Mouse (Mus musculus) heart, adult 2 months (tissue): ENCODE results near the gene Ip6k3. TPM values are rescaled to one million over a fixed set of nuclear protein-coding genes. Genes with fewer than 3 reads are reported as not detected.

ENCODE experiments used
- DNase-seq, 2 experiments: peaks; one replicate each; pipeline ENCODE4 v3.0.0; 2021
- H3K27ac ChIP-seq: fragments of 200-600 bp; 2 replicates; pipeline ENCODE4 v1.8.1; 2022
- H3K27me3 ChIP-seq: fragments of 200-500 bp; 2 replicates; pipeline ENCODE4 v1.6.1; 2012; ENCODE audit warnings: mild to moderate bottlenecking, low read length, inconsistent platforms, mixed read lengths; ENCODE audit not compliant: control insufficient read depth, insufficient read depth
- H3K36me3 ChIP-seq: fragments of 200-500 bp; 2 replicates; pipeline ENCODE4 v1.6.1; 2012; ENCODE audit warnings: low read length, inconsistent platforms; ENCODE audit not compliant: control insufficient read depth, insufficient read depth
- H3K4me1 ChIP-seq: fragments of 200-500 bp; 2 replicates; pipeline ENCODE4 v1.6.1; 2011; ENCODE audit warnings: low read length; ENCODE audit not compliant: control insufficient read depth, insufficient read depth
- H3K4me3 ChIP-seq: fragments of 200-600 bp; 2 replicates; pipeline ENCODE4 v1.8.1; 2022
- H3K79me2 ChIP-seq: fragments of 200-500 bp; replicated peaks from 2 replicates; pipeline ENCODE4 v1.6.1; 2012; ENCODE audit warnings: mild to moderate bottlenecking, inconsistent platforms, low read length, moderate library complexity, mixed read lengths; ENCODE audit not compliant: control insufficient read depth, insufficient read depth
- H3K9ac ChIP-seq: fragments of 200-500 bp; 2 replicates; pipeline ENCODE4 v1.6.1; 2012; ENCODE audit warnings: low read depth, mild to moderate bottlenecking, control low read depth, inconsistent platforms, low read length, mixed read lengths
- CTCF ChIP-seq: fragments of 200-600 bp; IDR thresholded peaks from 2 replicates; pipeline ENCODE4 v1.8.1; 2022; ENCODE audit warnings: antibody characterized with exemption, mild to moderate bottlenecking, moderate library complexity
- EP300 ChIP-seq: fragments of 200-500 bp; IDR thresholded peaks from 2 replicates; pipeline ENCODE4 v1.6.1; 2011; ENCODE audit warnings: low read depth, low read length, control low read depth; ENCODE audit not compliant: insufficient read depth
- POLR2A ChIP-seq: fragments of 200-500 bp; IDR thresholded peaks from 2 replicates; pipeline ENCODE4 v1.6.1; 2011; ENCODE audit warnings: mild to moderate bottlenecking, low read depth, low read length, control low read depth; ENCODE audit not compliant: insufficient read depth
- WGBS: fragments of 180-500 bp; shearing (Covaris S2); methylation state at CpG from one replicate; pipeline ENCODE4 v1.1.7; 2018; 5-methylcytosine and 5-hydroxymethylcytosine counted together
- intact Hi-C: fragments of 180-260 bp; cut with DNase I; formaldehyde crosslinking; loops from one replicate; pipeline ENCODE4 v1.15.1; 2025
- polyA plus RNA-seq: library from polyadenylated mRNA; depleted of rRNA; stranded (reverse); fragments of >200 nt; gene quantifications from 2 replicates; pipeline ENCODE4 v1.2.3, GENCODE M21; 2012
- total RNA-seq, 2 experiments: library from RNA; stranded (reverse); gene quantifications; 2 replicates each; pipeline ENCODE4 v1.2.3; 2021

Gene Ip6k3
- total and polyA plus RNA-seq, 3 experiments = 4.1 to 10.1 (median 5.6) TPM

DNA sequence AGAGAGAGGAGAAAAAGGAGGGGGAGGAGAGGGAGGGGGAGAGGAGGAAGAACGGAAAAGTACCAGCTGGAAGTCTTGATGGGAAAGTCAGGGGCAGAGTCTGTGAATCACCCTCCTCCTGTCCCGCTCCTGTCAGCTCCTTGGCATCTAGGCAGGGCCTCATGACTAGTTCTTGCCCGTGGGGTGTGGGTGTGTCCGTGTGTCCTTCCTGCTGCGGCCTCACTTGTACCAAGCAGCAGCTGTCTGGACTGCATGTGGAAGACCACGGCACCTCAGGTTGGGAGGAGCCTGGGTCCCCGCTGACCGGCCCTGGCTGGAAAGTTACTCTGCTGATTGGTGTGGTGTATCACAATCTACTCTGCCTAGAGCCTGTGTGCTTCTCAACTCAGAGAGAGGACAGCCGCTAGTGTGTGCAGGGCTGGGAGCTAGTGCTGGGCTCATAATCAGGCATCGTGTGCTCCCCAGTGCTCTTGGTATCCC lies 25.6 kb downstream of the Ip6k3 start:
- H3K27ac ChIP-seq = no peak overlapping the region
- no peaks in the 10 kb centered on the region for H3K36me3 ChIP-seq
- TF ChIP-seq EP300 = 0 out of 2 replicates have a peak, but pooled peaks have one; percentile 33
- TF ChIP-seq POLR2A = no peak
- no peak overlapping the region for H3K4me3 ChIP-seq
- no peak overlapping the region for H3K9ac ChIP-seq
- WGBS = 30% methylated on average over 10 of the region's 10 CpGs
- H3K79me2 ChIP-seq = no peaks in the 10 kb centered on the region
- no peaks in the 10 kb centered on the region for H3K27me3 ChIP-seq
- intact Hi-C loops = no loop called here
- DNase-seq = peak in 1 of 2 experiments; percentile 52
- no peaks in the 10 kb centered on the region; the same call in 1 of the 2 replicates for H3K4me1 ChIP-seq

- Histone ChIP-seq H3K27me3 (no peaks in the 10 kb centered on the region), H3K79me2 (no peaks in the 10 kb centered on the region), H3K9ac (no peak overlapping the region), H3K4me1 (no peaks in the 10 kb centered on the region; the same call in 1 of the 2 replicates), H3K4me3 (no peak overlapping the region), H3K27ac (no peak overlapping the region), H3K36me3 (no peaks in the 10 kb centered on the region)
- intact Hi-C loops = no loop called here
- 49% methylated on average over 9 of the region's 9 CpGs for WGBS
- no peak for DNase-seq
- no peak for TF ChIP-seq POLR2A
- no peak for TF ChIP-seq CTCF
- no peak for TF ChIP-seq EP300
Measured at GRCm38 (mm10) chr17:27140262-27140661, 27.3 kb downstream of the Ip6k3 start.

DNA sequence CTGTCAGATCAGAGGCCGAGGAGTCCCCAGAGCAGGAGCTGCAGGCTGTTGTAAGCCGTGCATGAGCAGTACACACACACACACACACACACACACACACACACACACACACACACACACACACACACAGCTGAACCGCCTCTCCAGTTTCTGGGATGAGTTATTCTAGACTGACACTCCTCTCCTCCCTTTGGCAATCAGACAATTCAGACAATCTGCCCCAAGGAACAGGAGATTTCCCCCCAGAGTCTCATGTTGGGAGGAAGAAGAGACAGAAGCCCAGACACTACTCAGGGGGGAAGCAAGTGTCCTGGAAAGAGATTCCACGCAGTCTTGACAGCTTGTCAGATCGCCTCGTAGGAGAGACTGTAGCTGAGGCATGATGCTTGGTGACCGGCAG lies 28.3 kb downstream of the Ip6k3 start:
- TF ChIP-seq POLR2A (no peak), CTCF (no peak), EP300 (no peak)
- Histone ChIP-seq H3K4me3 (no peak overlapping the region), H3K36me3 (no peaks in the 10 kb centered on the region), H3K27me3 (no peaks in the 10 kb centered on the region), H3K9ac (no peak overlapping the region), H3K79me2 (no peaks in the 10 kb centered on the region), H3K4me1 (no peaks in the 10 kb centered on the region; the same call in 1 of the 2 replicates), H3K27ac (no peak overlapping the region)
- intact Hi-C loops = no loop called here
- no peak for DNase-seq
- 65% methylated on average over 7 of the region's 7 CpGs for WGBS

- Histone ChIP-seq H3K36me3 (no peaks in the 10 kb centered on the region), H3K4me1 (peaks cover under 1% of the 10 kb centered on the region), H3K27ac (no peak overlapping the region), H3K4me3 (no peak overlapping the region), H3K79me2 (no peaks in the 10 kb centered on the region), H3K9ac (no peak overlapping the region), H3K27me3 (no peaks in the 10 kb centered on the region)
- DNase-seq = no peak
- TF ChIP-seq POLR2A = no peak
- no peak for TF ChIP-seq EP300
- no peak for TF ChIP-seq CTCF
- intact Hi-C loops = no loop called here
- WGBS = 82% methylated on average over 9 of the region's 9 CpGs
Measured at GRCm38 (mm10) chr17:27138396-27138795, 29.2 kb downstream of the Ip6k3 start.

- Histone ChIP-seq H3K36me3 (no peaks in the 10 kb centered on the region), H3K9ac (no peak overlapping the region), H3K4me1 (peaks cover 5% of the 10 kb centered on the region), H3K27ac (no peak overlapping the region), H3K27me3 (no peaks in the 10 kb centered on the region), H3K79me2 (no peaks in the 10 kb centered on the region), H3K4me3 (no peak overlapping the region)
- intact Hi-C loops = loop anchor here (2.0 to 5.0 kb wide), 2 partner anchors 46 to 68 kb away; partner anchors contain the start of gene Lemd2
- DNase-seq = no peak
- 41% methylated on average over 3 of the region's 3 CpGs for WGBS
- no peak for TF ChIP-seq CTCF
- TF ChIP-seq EP300 = no peak
- no peak for TF ChIP-seq POLR2A
Measured at GRCm38 (mm10) chr17:27134715-27135114, 32.9 kb downstream of the Ip6k3 start.

GRCm38 (mm10) chr17:27134187-27134586 lies 33.4 kb downstream of the Ip6k3 start:
- Histone ChIP-seq H3K27me3 (no peaks in the 10 kb centered on the region), H3K27ac (peak overlapping the region; percentile 85), H3K79me2 (no peaks in the 10 kb centered on the region), H3K36me3 (no peaks in the 10 kb centered on the region), H3K9ac (peak overlapping the region; percentile 35), H3K4me1 (peaks cover 8% of the 10 kb centered on the region), H3K4me3 (peak overlapping the region; percentile 67)
- WGBS = 23% methylated on average over 9 of the region's 9 CpGs
- TF ChIP-seq EP300 (no peak), POLR2A (no peak), CTCF (no peak)
- DNase-seq = no peak
- intact Hi-C loops = loop anchor here (2.0 to 5.0 kb wide), 2 partner anchors 47 to 68 kb away; partner anchors contain the start of gene Lemd2
